Mouse (Mus musculus): Measurements from ENCODE around the gene Olfr599. TPM values are rescaled to one million over a fixed set of nuclear protein-coding genes. Genes with fewer than 3 reads are reported as not detected.
"Not testable (repeated sequence)": the region's sequence is repeated elsewhere in the genome, so short reads cannot be mapped to it uniquely, and the experiment has no call there.

The Olfr599 gene
- polyA plus RNA-seq (2015; fragmentation: Nextera tagmentation; extraction: Ambion mirVana) = not detected in 2 replicates

DNA sequence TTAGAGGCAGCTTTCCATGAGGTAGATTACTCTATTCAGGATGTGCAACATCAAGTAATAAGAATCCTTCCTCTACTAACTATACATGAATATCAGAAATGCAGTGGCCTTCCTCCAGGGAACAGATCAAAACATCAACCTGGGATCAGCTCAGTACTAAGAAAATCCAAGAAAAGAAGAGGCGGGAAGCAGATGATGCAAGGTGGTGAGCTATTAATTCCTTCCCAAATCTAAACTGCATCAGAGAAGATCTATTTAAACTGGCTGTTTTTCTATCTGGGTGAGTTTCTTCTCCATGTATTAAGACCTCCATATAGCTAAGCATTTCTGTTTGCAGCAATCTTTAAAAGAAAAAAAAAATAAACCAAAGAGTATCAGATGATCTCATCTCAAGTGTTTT lies at the start of gene Olfr599:
Olfr599 (plus strand) TSS at position 301 of the 400 bp plus-strand sequence.
- Histone ChIP-seq H3K4me3 (replicated peaks) (no peak within 1 kb of the TSS), H3K4me1 (replicated peaks) (no peaks in the 10 kb centered on the region), H3K27ac (no peak within 1 kb of the TSS), H3K9ac (replicated peaks) (no peak within 1 kb of the TSS), H3K9me3 (no peaks in the 10 kb centered on the region), H3K4me2 (replicated peaks) (no peak within 1 kb of the TSS), H3K27me3 (no peaks in the 10 kb centered on the region), H3K36me3 (no peaks in the 10 kb centered on the region)
- ATAC-seq = no peak
- 83% methylated on average over 1 of the region's 1 CpGs for WGBS

DNA sequence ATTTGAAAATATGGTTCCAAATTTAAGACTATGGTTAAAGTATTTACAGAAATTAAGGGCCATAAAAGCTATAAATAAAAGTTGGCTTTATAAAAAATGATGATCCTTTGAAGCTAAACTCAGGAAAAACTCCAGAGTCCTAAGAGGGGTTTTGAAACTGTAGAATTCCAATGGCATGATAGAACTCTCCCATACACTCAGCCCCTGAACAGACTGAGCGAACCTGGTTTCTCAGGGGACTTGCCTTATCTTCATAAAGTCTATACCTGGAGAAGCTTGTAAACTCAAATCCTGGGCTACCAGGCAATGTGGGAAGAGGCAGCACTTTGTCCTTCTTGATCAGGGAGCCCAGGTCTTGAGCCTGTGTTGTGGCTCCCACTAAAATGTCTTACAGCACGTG lies 30.4 kb upstream of the Olfr599 start, which contains the start of gene Olfr596:
Olfr596 (plus strand) TSS at position 301 of the 400 bp plus-strand sequence.
- WGBS = 92% methylated on average over 2 of the region's 2 CpGs
- not testable (repeated sequence) for H3K9me3 ChIP-seq; ATAC-seq; H3K27me3 ChIP-seq; H3K36me3 ChIP-seq; H3K9ac ChIP-seq (replicated peaks); H3K4me2 ChIP-seq (replicated peaks); H3K4me1 ChIP-seq (replicated peaks); H3K27ac ChIP-seq; H3K4me3 ChIP-seq (replicated peaks)

DNA sequence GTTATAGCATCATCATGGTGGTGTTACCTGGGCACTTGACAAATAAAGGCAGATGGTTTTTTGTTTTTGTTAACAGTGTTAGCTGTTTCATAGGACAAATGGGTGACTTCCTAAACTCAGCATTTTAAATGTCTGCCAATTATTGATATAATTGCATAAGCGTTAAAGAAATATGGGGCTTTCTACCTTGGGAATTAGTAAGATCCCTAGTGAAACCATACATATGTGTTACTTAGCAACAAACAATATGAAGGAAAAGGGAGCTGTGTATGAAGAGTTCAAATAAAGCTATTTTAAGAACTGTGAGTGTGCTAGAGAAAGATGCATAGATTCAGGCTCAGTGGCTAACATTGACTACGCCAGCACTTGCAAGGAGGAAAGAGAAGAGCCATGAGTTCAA lies 19.7 kb upstream of the Olfr599 start, which contains the start of gene Olfr597:
Olfr597 (plus strand) TSS at position 301 of the 400 bp plus-strand sequence.
- H3K27ac ChIP-seq; H3K36me3 ChIP-seq; H3K4me1 ChIP-seq (replicated peaks); H3K9me3 ChIP-seq; H3K4me2 ChIP-seq (replicated peaks); H3K27me3 ChIP-seq; H3K4me3 ChIP-seq (replicated peaks); ATAC-seq; H3K9ac ChIP-seq (replicated peaks): not testable (repeated sequence)
- 92% methylated on average over 2 of the region's 2 CpGs for WGBS

DNA sequence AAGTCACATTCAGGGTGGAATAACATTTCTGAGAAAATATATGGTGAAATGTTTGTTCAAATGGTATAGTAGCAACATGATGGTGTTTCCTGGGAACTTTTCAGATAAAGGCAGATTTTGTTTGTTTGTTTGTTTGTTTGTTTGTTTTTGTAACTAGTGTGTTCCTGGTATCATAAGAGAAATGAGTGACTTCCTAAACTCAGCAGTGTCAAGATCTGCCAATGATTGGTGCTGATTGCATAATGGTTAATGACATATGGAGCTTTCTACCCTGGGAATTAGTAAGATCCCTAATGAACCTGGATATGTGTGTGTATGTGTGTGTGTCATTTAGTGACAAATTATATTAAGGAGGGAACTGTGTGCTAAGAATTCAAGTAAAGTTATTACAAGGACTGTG lies 12.4 kb upstream of the Olfr599 start, which contains the start of gene Olfr598:
Olfr598 (plus strand) TSS at position 301 of the 400 bp plus-strand sequence.
- Histone ChIP-seq H3K9ac (replicated peaks) (no peak within 1 kb of the TSS), H3K27me3 (no peaks in the 10 kb centered on the region), H3K9me3 (no peaks in the 10 kb centered on the region), H3K36me3 (no peaks in the 10 kb centered on the region), H3K27ac (no peak within 1 kb of the TSS), H3K4me1 (replicated peaks) (no peaks in the 10 kb centered on the region), H3K4me3 (replicated peaks) (no peak within 1 kb of the TSS), H3K4me2 (replicated peaks) (no peak within 1 kb of the TSS)
- ATAC-seq = no peak

DNA sequence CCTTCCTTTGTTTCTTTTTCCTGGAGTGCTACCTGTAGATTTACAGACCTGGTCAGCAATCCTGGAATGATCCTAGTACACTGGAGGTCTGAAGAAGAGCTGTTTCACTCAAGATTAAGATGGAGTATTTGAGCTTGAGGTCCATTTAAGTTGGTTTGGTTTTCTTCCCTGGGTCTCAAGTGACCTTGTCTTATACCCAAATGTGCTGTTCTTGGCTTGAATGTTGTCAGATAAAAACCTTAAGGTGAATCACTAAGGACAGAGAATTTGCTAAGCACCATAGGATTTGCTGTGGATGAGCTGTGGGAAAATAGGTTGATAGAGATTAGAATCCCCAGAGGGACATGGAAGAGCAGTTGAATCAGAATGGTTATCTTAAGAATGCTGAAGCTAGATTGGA lies 13.9 kb downstream of the Olfr599 start, which contains the start of gene Olfr600:
Olfr600 (minus strand) TSS at position 101 of the 400 bp plus-strand sequence.
- Histone ChIP-seq H3K27me3 (no peaks in the 10 kb centered on the region), H3K4me1 (replicated peaks) (no peaks in the 10 kb centered on the region), H3K4me3 (replicated peaks) (no peak within 1 kb of the TSS), H3K27ac (no peak within 1 kb of the TSS), H3K36me3 (no peaks in the 10 kb centered on the region), H3K4me2 (replicated peaks) (no peak within 1 kb of the TSS), H3K9me3 (no peaks in the 10 kb centered on the region), H3K9ac (replicated peaks) (no peak within 1 kb of the TSS)
- no peak for ATAC-seq

DNA sequence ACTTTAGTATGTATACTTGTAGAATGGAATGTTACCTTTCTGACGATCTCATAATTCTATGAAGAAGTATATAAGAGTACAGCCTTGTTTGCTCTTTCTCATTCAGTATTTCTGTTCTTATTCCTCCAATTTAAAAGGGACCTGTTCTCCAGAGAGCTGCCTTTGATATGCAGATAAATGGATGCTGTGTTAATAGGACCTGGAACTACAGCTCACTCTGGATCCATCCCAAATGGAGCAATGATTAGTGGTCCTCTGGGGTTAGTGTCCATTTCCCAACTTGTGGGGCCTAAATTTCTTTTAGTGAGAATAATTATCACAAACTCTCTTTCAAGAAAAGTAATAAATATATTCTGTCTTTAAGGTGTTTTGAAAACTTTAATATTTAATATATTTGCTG lies 26.8 kb downstream of the Olfr599 start, which contains the start of gene Olfr601:
Olfr601 (minus strand) TSS at position 101 of the 400 bp plus-strand sequence.
- H3K4me2 ChIP-seq (replicated peaks) = no peak within 1 kb of the TSS
- no peak within 1 kb of the TSS for H3K4me3 ChIP-seq (replicated peaks)
- ATAC-seq = no peak
- no peaks in the 10 kb centered on the region for H3K27me3 ChIP-seq
- 91% methylated on average over 1 of the region's 1 CpGs for WGBS
- no peak within 1 kb of the TSS for H3K9ac ChIP-seq (replicated peaks)
- H3K4me1 ChIP-seq (replicated peaks) = no peaks in the 10 kb centered on the region
- no peak within 1 kb of the TSS for H3K27ac ChIP-seq
- H3K9me3 ChIP-seq = no peaks in the 10 kb centered on the region; the same call in 1 of the 2 replicates
- no peaks in the 10 kb centered on the region for H3K36me3 ChIP-seq

DNA sequence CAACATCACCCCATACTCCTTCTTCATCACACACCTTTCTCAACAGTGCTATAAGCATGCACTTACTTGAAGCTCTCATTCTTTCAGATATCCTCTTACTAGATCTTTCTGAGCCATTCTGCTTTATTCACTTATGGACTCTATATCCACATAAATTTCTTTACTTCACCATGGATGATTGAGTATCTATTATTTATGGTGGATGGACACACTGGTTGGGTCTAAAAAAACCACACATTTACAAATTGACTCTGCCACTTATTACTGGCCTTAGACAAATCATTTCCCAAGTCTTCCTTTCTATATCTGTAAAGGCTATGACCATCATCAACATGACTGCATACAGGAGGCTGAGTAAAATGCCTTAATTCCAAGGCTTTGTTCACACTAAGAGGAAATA lies 50.4 kb downstream of the Olfr599 start, which contains the start of gene Olfr603:
Olfr603 (minus strand) TSS at position 101 of the 400 bp plus-strand sequence.
- Histone ChIP-seq H3K4me3 (replicated peaks) (no peak within 1 kb of the TSS), H3K4me1 (replicated peaks) (no peaks in the 10 kb centered on the region), H3K4me2 (replicated peaks) (no peak within 1 kb of the TSS), H3K27me3 (no peaks in the 10 kb centered on the region), H3K9me3 (no peaks in the 10 kb centered on the region), H3K36me3 (no peaks in the 10 kb centered on the region), H3K27ac (no peak within 1 kb of the TSS), H3K9ac (replicated peaks) (no peak within 1 kb of the TSS)
- no peak for ATAC-seq

Other genes starting within 250 kb of the Olfr599 start
- not detected in 2 replicates for gene Olfr585, start 238.2 kb upstream of the Olfr599 start, polyA plus RNA-seq (2015; fragmentation: Nextera tagmentation; extraction: Ambion mirVana)
- not detected in 2 replicates for gene Olfr586, start 210.3 kb upstream of the Olfr599 start, polyA plus RNA-seq (2015; fragmentation: Nextera tagmentation; extraction: Ambion mirVana)
- gene Olfr588-ps1, start 195.0 kb upstream of the Olfr599 start, polyA plus RNA-seq (2015; fragmentation: Nextera tagmentation; extraction: Ambion mirVana) = not detected in 2 replicates
- gene Olfr589, start 179.6 kb upstream of the Olfr599 start, polyA plus RNA-seq (2015; fragmentation: Nextera tagmentation; extraction: Ambion mirVana) = not detected in 2 replicates
- gene Olfr591, start 157.6 kb upstream of the Olfr599 start, polyA plus RNA-seq (2015; fragmentation: Nextera tagmentation; extraction: Ambion mirVana) = not detected in 2 replicates
- gene Olfr592, start 151.1 kb upstream of the Olfr599 start, polyA plus RNA-seq (2015; fragmentation: Nextera tagmentation; extraction: Ambion mirVana) = not detected in 2 replicates
- not detected in 2 replicates for gene Olfr593, start 124.1 kb upstream of the Olfr599 start, polyA plus RNA-seq (2015; fragmentation: Nextera tagmentation; extraction: Ambion mirVana)
- not detected in 2 replicates for gene Olfr594, start 118.9 kb upstream of the Olfr599 start, polyA plus RNA-seq (2015; fragmentation: Nextera tagmentation; extraction: Ambion mirVana)
- not detected in 2 replicates for gene Usp17ld, start 83.4 kb upstream of the Olfr599 start, polyA plus RNA-seq (2015; fragmentation: Nextera tagmentation; extraction: Ambion mirVana)
- gene Olfr596, start 30.3 kb upstream of the Olfr599 start, polyA plus RNA-seq (2015; fragmentation: Nextera tagmentation; extraction: Ambion mirVana) = not detected in 2 replicates
- not detected in 2 replicates for gene Olfr597, start 19.6 kb upstream of the Olfr599 start, polyA plus RNA-seq (2015; fragmentation: Nextera tagmentation; extraction: Ambion mirVana)
- gene Olfr598, start 12.3 kb upstream of the Olfr599 start, polyA plus RNA-seq (2015; fragmentation: Nextera tagmentation; extraction: Ambion mirVana) = not detected in 2 replicates
- not detected in 2 replicates for gene Olfr600, start 13.8 kb downstream of the Olfr599 start, polyA plus RNA-seq (2015; fragmentation: Nextera tagmentation; extraction: Ambion mirVana)
- gene Olfr601, start 26.7 kb downstream of the Olfr599 start, polyA plus RNA-seq (2015; fragmentation: Nextera tagmentation; extraction: Ambion mirVana) = not detected in 2 replicates
- not detected in 2 replicates for gene Olfr603, start 50.3 kb downstream of the Olfr599 start, polyA plus RNA-seq (2015; fragmentation: Nextera tagmentation; extraction: Ambion mirVana)
- gene Usp17lc, start 79.2 kb downstream of the Olfr599 start, polyA plus RNA-seq (2015; fragmentation: Nextera tagmentation; extraction: Ambion mirVana) = not detected in 2 replicates
- gene Olfr605, start 109.5 kb downstream of the Olfr599 start, polyA plus RNA-seq (2015; fragmentation: Nextera tagmentation; extraction: Ambion mirVana) = not detected in 2 replicates
- not detected in 2 replicates for gene Olfr606, start 113.1 kb downstream of the Olfr599 start, polyA plus RNA-seq (2015; fragmentation: Nextera tagmentation; extraction: Ambion mirVana)
- not detected in 2 replicates for gene Olfr607, start 128.2 kb downstream of the Olfr599 start, polyA plus RNA-seq (2015; fragmentation: Nextera tagmentation; extraction: Ambion mirVana)
- gene Olfr608, start 134.0 kb downstream of the Olfr599 start, polyA plus RNA-seq (2015; fragmentation: Nextera tagmentation; extraction: Ambion mirVana) = not detected in 2 replicates
- not detected in 2 replicates for gene Olfr609, start 162.1 kb downstream of the Olfr599 start, polyA plus RNA-seq (2015; fragmentation: Nextera tagmentation; extraction: Ambion mirVana)
- gene Olfr610, start 176.2 kb downstream of the Olfr599 start, polyA plus RNA-seq (2015; fragmentation: Nextera tagmentation; extraction: Ambion mirVana) = not detected in 2 replicates
- gene Olfr611, start 184.9 kb downstream of the Olfr599 start, polyA plus RNA-seq (2015; fragmentation: Nextera tagmentation; extraction: Ambion mirVana) = not detected in 2 replicates
- not detected in 2 replicates for gene Olfr612, start 206.8 kb downstream of the Olfr599 start, polyA plus RNA-seq (2015; fragmentation: Nextera tagmentation; extraction: Ambion mirVana)
- gene Olfr613, start 212.2 kb downstream of the Olfr599 start, polyA plus RNA-seq (2015; fragmentation: Nextera tagmentation; extraction: Ambion mirVana) = not detected in 2 replicates
- not detected in 2 replicates for gene Olfr615, start 220.2 kb downstream of the Olfr599 start, polyA plus RNA-seq (2015; fragmentation: Nextera tagmentation; extraction: Ambion mirVana)
- gene Olfr616, start 233.2 kb downstream of the Olfr599 start, polyA plus RNA-seq (2015; fragmentation: Nextera tagmentation; extraction: Ambion mirVana) = not detected in 2 replicates
- gene Olfr617, start 237.1 kb downstream of the Olfr599 start, polyA plus RNA-seq (2015; fragmentation: Nextera tagmentation; extraction: Ambion mirVana) = not detected in 2 replicates